Mouse (Mus musculus): ENCODE results near the gene Ncbp1.

Ncbp1 gene

DNA sequence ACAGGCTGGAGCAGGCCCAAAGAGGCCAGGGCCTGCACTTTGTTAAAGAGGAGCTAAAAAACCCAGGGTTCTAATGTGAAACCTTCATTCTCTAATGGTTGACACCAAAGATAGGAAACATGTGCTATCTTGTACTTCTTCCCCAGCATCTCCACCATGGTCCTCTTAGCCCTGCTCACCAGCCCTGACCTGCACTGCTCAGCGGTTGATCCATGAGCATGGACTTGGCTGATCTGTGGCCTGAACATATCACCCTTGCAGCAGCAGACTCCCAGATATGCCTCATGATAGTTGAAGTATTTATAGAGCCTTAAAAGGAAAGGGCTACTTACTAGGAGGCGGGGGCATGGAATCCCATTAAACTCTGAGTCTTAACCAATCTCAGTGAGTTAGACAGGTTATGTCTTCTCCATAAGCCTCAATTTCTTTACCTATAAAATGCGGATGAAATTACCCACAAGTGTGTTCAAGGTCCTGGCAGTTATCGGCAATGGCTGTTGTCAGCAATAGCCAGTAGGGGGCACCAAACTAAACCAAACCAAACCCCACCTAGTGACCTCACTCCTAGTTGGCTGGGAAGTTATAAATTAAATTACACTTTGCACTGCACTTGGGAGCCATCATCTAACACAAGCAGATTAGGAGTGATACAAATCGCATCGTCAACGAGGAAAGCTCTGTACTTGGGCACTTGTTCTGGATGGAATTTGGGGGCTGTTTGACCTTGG is 63.6 kb downstream of the Ncbp1 start:
- ATAC-seq (ENCODE audit: low TSS enrichment), result peak; percentile 90

DNA sequence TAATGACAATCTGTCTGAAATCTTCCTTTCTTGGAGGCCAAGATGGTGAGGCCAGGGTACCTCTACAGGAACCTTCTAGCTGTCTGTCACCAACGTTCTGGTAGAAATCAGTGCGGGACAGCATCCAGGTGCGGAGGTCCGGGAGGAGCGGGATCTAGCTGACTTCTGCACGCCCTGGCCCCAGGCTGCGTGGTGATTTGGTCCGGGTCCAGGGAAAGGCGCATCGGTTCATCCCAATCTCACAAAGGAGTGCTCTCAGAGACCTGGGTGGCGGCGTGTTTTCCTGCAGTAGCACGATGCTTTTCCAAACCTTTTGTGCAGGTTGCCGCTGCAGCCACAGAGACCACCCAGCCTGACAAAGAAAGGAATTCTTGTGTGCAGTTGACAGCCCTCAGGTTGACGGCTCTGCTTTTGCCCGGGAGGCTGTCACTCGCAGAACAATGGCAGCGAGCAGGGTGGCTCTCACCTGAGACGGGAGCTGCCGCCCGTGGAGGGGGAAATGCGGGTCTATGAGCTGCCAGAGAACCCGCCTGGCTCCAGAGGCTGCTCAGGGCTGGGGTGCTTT is 64.2 kb downstream of the Ncbp1 start:
- ATAC-seq (ENCODE audit: low TSS enrichment), result 0 out of 2 replicates have a peak, but pooled peaks have one; percentile 20

DNA sequence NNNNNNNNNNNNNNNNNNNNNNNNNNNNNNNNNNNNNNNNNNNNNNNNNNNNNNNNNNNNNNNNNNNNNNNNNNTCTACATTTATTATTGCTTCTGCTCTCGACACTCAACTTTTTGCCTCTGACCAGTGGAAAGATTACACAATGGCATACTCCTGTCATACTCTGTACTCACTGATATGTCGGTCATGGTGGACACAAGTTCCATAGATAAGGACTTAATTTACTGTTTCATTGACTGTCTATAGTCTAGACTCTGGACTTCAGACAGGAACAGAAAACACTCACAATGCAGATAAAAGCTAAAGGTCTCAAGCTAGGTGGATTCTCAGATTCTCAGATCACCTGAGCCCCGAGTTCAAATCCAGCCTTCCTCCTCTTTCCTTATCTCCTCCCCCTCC is 82.7 kb downstream of the Ncbp1 start:
- no peak for ATAC-seq (ENCODE audit: low TSS enrichment)

Measured in frontal cortex, adult (tissue).